Mouse (Mus musculus): ENCODE data around the gene Ppp1r2. TPM values are rescaled to one million over a fixed set of nuclear protein-coding genes. Genes with fewer than 3 reads are reported as not detected.

The Ppp1r2 gene
- total RNA-seq, 2 experiments from 2014 or later: 18.0 to 19.4 TPM

DNA sequence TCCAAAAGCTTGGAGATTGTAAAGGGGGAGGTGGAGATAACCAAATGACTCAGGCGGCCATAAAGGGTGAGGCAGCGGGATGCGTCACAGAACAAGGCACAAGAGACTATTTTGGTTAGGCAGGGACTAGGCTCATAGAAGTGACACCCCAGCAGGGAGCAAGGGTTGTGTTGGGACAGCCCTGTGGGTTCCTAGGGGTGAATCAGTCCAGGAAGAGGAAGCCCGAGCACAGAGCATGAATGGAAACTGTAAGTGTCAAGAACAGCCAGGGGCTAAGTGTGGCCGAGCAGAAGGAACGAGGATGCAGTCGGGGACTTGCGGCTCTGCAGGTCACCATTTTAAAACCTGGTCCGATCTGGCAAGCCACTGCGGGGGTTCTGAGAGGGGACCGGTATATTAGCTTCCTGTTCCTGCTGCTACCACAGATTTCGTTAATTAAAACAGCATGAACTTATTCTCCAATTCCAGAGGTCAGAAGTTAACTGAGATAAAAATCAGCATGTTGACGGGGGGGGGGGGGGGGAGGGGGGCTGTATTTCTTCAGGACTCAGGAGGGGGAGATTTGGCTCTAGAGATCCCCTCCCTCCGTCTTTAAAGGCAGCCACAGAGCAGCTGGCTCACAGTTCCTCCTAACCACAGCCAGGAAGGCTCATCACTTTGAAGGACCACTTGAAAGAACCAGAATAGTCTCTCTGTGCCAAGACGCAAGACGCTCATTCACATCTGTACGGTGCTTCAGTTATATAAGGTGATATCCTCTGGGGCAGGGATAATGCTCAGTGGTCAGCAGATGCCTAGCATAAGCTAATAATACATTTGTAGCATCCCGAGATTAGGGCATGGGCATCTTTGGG lies 39.4 kb downstream of the Ppp1r2 start:
- ATAC-seq (replicated peaks; ENCODE audit: low FRiP score, poor library complexity, severe bottlenecking): no peak

- no peak for ATAC-seq (replicated peaks; ENCODE audit: low FRiP score, poor library complexity, severe bottlenecking)
These were observed 40.1 kb downstream of the Ppp1r2 start for GRCm38 (mm10) chr16:31234808-31235456.

GRCm38 (mm10) chr16:31234356-31234755 lies 40.7 kb downstream of the Ppp1r2 start:
- ATAC-seq (replicated peaks; ENCODE audit: low FRiP score, poor library complexity, severe bottlenecking): no peak

DNA sequence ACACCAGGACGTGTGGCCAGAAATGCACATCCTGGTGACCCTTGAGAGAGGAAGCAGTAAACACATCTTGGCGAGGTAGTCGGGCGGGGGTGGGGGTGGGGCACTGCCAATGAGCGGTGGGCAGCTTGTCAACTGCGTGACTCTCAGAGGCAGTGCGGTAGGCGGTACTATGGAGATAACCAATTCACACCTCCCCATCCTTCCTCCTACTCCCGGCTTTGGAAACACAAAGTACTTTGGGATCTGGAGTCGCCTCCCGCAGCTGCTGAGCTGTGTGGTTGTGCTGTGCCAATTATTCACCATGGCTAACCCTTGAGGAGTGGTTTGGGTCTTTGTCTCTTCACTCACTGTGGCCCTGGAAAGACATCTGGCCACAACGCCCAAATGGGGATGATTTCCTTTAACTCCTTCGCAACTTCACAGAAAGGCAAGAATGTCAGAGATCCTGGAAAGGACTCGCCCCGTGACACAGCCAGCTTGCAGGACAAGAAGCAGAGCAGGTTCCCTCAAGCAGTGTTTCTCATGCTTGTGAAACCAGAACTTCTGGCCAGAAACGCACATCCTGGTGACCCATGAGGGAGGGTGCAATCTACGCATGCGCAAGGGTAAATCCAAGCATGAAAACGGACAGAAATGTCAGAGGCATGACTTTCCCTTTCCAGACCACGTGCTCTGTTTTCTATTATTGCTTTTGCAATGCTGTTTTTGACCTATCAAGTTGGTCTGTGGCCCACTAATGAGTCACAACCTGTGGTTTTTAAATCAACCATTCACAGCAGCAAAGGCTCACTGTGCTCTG lies 41.3 kb downstream of the Ppp1r2 start:
- no peak for ATAC-seq (replicated peaks; ENCODE audit: low FRiP score, poor library complexity, severe bottlenecking)

GRCm38 (mm10) chr16:31233167-31233498 lies 41.9 kb downstream of the Ppp1r2 start:
- no peak for ATAC-seq (replicated peaks; ENCODE audit: low FRiP score, poor library complexity, severe bottlenecking)

DNA sequence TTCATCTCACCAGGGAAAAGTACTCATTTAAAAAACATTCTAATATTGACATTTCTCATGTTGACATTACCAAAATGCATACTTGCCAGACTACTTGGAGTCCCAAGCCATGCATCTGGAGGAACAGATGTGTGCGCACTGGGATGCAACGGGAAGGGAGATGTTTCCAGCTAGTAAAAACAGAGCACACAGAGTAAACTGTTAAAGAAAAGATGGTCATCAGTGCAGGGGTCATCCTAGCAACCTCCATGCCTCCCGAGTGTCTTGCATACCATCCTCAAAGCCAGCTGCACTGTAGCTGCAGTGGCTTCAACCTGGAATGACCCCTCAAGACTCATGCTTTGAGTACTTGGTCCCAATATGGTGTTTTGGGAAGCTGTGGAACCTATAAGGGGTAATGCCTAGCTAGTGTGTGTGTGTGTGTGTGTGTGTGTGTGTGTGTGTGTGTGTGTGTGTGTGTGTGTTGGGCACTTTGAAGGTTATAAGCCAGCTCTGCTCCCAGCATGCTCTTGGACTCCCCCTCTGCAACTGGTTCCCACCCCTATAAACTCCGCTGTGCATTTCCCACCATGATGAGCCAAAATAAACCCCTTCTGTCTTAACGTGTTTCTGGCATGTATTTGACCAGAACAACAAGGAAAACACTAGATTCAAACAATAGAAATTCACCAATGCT lies 42.4 kb downstream of the Ppp1r2 start:
- no peak for ATAC-seq (replicated peaks; ENCODE audit: low FRiP score, poor library complexity, severe bottlenecking)

DNA sequence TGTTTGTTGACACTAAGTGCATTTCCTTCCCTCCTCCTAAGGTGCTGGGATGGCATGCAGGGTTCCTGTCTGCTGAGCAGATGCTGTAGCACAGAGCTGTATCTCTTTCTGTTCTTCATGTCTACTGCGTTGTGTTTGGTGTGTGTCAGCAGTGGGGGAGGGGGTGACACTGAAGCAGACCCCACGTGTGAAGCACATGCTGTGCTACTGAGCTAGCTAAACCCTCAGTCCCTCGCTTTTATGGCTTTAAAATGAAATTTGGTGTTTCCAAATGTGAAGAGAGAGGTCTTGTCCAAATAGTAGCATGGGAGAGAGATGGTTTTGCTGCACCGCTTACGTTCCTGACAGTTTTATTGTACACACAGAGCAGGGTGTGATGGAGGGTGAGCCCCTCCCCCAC lies 43.5 kb downstream of the Ppp1r2 start:
- ATAC-seq (replicated peaks; ENCODE audit: low FRiP score, poor library complexity, severe bottlenecking): no peak

GRCm38 (mm10) chr16:31227746-31228145 lies 47.3 kb downstream of the Ppp1r2 start:
- ATAC-seq (replicated peaks; ENCODE audit: low FRiP score, poor library complexity, severe bottlenecking): no peak

DNA sequence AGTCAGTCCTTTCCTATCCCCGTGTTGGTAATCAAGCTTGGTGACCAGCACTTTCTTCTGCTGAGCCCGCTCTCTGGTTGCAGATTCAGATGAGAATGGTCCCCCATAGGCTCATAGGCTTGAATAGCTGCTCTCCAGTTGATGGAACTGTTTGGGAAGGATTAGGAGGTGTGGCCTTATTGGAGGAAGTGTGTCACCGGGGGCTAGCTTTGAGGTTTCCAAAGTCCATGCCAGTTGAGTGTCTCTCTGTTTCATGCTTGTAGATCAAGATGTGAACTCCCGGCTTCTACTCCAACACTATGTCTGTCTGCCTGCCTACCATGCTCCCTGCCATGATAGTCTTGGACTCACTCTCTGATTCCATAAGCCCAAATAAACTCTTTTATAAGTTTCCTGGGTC lies 59.8 kb downstream of the Ppp1r2 start:
- ATAC-seq (replicated peaks; ENCODE audit: low FRiP score, poor library complexity, severe bottlenecking): no peak

GRCm38 (mm10) chr16:31213463-31213862 lies 61.6 kb downstream of the Ppp1r2 start:
- ATAC-seq (replicated peaks; ENCODE audit: low FRiP score, poor library complexity, severe bottlenecking): no peak

DNA sequence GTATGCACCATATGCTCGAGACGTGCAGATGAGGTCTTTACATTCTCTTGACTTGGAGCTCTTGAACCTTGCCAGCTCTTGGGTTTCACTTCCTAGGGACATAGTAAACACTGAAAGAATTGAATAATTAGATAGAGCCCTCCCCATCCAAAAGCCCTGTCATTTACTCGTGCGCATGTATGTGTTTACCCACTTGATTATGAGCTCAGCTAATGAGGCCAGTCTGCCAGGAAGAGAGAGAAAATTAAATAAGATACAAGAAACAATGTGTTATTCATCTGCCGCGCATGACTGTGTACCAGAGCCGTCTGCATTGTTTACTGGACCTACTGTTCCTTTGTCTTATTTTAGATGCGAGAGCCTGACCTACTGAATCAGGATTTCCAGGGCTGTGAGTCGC lies 63.6 kb downstream of the Ppp1r2 start:
- no peak for ATAC-seq (replicated peaks; ENCODE audit: low FRiP score, poor library complexity, severe bottlenecking)

DNA sequence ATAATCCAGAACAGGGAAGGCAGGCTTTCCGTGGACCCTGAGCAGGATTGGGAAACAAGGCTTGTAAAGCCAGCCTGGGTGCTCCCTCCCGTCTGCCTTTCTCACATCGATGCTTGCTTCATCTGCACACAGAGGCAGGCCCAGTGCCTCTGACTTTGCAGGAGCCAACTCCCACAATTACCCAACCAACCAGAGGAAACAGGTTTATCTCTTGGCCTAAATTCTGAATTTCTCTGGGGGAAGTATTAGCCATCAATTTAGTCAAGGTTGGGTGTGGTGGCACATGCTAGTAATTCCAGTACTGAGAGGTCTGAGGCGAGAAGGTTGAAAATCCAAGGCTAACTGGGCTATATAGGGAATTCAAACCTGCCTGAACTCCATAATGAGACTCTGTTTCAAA lies 64.6 kb downstream of the Ppp1r2 start:
- no peak for ATAC-seq (replicated peaks; ENCODE audit: low FRiP score, poor library complexity, severe bottlenecking)

DNA sequence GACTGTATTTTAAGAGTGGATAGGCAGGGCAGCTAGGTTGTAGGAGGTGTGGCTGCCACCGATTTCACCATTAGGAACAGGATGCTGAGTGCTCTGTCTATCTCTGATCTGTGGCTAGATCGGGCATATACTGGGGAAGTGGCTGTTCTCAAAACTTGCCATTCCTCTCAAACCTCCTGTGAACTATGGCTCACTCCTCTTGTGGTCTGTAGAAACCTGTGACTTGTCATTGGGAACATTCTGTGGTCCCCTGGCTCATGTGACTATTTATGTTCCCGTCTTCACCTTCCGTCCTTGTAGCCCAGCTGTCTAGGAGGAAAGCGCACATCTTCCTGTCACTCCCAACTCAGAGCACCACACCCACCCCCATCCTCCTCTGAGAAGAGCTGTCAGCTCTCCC lies 65.2 kb downstream of the Ppp1r2 start:
- ATAC-seq (replicated peaks; ENCODE audit: low FRiP score, poor library complexity, severe bottlenecking): no peak

- ATAC-seq (replicated peaks; ENCODE audit: low FRiP score, poor library complexity, severe bottlenecking): no peak
These were observed 69.4 kb downstream of the Ppp1r2 start for GRCm38 (mm10) chr16:31205726-31206125.

- no peak for ATAC-seq (replicated peaks; ENCODE audit: low FRiP score, poor library complexity, severe bottlenecking)
These were observed 69.9 kb downstream of the Ppp1r2 start for GRCm38 (mm10) chr16:31205187-31205586.

DNA sequence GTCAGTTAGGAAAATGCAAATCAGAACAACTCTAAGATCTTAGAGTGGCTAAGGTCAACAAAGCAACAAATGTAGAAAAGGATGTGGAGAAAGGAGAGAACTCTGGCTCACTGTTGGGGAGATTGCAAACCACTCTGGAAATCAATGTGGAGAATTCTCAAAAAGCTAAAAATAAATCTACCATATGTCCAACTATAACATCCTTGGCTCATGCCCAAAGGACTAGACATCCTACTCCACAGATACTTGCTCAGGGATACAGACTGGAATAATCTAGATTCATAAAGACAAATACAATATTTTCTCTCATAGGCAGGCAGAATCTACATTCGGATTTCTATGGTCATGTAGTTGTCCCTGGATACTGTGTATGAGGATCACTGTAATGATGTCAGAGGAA lies 70.9 kb downstream of the Ppp1r2 start:
- ATAC-seq (replicated peaks; ENCODE audit: low FRiP score, poor library complexity, severe bottlenecking): no peak

- no peak for ATAC-seq (replicated peaks; ENCODE audit: low FRiP score, poor library complexity, severe bottlenecking)
These were observed 73.4 kb downstream of the Ppp1r2 start for GRCm38 (mm10) chr16:31201704-31202103.
